Mouse (Mus musculus): Measurements from ENCODE around the gene Phf12.

Phf12 gene

DNA sequence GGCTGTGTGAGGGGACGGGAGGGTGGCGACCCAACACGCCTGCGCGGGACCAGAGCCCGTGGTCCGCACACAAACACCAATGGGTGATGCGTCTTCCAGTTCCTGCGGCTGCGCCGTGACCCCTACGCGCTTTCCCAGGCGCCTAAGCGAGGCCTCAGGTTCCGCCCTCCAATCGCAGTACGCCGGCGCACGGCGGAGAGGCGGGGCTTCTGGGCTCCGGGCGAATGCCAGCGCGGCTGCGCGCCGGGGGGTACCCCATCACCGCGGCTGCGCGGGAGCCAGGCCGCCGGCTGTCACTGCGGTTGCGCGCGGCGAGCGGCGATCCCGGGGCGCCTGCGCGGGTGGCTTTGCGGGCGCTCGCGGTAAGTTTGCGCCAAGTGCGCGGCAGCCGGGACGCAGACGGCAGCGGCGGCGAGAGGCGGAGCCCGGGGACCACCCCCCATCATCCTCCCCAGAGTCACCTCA, at the start of gene Phf12:
Gene Phf12, plus strand, starts transcription at position 314 of the 465 bp plus-strand sequence.
- DNase-seq (ENCODE audit: low spot score): peak; percentile 96

DNA sequence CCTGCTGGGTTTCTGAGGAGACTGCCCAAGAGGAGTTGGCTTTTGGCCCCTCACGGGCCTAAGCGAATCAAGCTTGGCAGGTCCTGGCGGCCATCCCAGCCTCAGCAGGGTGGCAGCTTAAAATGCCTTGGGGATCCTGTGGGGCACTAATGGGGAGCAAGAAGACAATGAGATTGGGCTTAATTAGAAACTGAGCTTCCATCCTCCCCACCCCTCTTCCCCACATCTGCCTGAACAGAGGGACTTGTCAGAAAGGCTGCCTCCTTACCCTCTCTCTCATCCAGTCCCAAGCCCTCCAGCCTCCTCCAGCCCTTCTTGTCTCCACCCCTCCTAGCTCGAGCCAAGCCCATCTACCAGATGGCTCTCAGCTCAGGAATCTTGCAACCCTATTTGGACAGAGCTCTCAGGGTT, 48.4 kb upstream of the Phf12 start:
- no peak for DNase-seq (ENCODE audit: low spot score)

DNA sequence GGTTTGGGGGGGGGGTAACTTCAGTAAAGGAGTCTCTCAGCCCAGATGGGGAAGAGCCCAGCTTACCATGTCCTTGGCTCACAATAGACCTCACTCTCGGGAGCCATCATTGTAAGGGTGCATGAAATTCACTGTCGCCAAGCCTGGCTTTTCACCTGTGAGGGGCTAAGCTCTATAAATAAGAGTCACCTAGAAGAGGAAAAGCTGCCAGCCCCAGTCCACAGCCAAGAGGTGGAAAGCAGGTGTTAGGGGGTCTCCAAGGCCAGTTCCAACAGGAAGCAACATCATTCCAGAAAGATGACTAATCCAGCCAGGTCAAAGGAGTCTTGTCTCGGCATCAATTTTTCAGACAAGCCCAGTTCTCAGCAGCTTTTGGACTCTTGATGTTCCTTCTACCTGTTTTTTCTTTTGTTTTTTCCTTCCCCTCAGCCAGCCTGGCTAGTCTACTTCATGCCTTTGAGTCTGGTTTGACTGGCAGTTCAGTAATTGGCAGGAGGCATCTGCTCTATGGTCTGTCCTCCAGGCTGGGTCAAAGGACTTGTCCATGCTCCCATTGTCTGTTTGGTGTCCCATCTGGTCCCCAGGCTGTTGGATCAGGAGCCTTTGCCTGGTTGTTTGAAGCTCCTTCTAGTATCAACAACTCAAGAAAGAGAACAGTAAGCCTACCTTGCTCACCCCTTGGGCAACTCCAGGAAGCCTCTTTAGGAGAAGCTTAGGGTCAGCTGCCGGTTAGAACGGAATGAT, 47.8 kb upstream of the Phf12 start:
- no peak for DNase-seq (ENCODE audit: low spot score)

DNA sequence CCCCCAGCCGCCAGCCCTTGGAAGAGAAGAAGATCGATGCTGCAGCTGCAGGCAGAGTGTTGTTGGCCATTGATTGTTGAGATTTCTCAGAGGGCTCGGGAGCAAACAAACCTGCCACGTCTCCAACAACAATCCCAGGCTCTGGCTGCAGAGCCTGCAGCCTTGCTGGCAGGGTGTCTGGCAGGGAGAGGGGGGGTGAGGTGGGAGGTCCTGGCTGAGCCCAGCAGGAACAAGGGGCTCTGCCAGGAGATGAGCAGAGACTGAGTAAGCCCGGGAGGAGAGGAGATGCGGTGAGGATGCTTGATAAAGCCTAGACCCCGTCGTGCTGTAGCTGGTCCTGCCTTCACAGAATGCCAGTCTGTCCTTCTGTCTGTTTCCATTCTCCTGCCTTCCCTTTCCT, 45.7 kb upstream of the Phf12 start:
- DNase-seq (ENCODE audit: low spot score): no peak

DNA sequence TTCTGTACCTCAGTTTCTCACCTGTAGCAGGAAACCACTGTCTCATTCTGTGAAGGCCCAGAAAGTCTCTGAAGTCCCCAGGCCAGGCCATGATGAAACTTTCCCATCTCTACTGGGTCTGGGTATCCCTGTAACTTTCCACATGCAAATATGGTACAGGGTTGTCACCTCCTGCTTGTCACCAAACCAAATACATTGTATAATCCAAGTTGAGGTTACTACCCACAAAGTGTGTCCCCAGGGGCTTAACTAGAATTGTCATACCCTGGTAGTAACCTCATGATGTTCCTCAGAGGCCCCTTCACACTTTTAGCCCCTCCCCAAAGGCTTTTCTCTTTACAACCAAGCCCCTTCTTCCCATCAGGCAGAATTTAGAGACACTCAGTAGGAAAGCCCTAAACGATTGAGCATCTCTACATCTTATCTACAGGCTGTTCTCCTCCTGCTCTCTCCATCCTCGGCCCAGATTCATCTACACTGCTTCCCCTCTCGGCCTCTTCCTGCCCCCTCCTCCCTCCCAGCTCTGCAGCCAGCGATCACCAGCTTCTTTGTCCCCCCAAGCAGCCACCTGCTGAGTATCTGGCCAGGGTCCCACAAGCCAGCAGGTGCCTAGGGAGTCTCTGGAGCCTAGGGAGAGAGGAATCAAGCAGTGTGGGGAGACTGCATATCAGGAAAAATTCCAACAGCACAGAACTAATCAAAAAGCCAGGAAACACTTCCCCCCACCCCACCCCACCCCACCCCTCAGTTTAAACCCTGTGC, 44.7 kb upstream of the Phf12 start:
- no peak for DNase-seq (ENCODE audit: low spot score)

DNA sequence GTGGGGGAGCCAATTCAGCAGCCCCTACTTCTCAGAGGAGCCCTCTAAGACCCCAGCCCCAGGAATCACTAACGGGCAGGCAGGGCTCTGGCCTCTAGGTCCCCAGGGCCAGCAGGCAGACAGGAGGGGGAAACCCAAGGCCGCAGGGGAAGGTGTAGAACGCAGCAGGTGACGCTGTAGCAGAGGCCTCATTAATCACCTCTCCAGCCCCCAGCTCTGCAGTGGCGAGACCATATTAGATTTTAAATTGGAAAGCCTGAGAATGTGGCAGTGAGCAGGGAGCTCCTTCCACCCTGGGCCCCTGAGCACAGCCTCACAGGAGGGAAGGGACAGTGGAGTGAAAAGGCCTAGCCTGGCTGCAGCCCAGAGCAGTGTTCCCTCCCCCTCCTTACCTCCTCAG, 40.3 kb upstream of the Phf12 start:
- DNase-seq (ENCODE audit: low spot score): no peak

DNA sequence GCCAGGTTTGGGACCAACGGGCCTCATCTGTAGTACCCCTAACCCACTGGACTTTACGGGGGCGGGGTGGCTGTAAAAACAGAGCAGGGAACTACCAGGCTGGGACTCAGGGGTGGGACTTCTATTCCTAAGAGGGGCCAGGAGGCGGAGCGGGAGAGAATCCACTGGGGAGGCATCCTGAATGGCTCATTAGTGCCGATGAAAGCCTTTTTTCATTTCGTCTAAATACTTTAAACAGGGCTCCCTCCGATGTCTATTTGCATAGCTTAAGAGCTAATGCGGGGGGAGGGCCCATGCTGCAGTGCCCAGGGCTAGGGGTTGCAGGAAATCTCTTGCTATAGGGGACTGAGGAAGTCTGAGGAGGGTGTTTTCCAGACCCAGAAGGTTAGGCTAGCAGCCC, 34.7 kb upstream of the Phf12 start:
- DNase-seq (ENCODE audit: low spot score): no peak

DNA sequence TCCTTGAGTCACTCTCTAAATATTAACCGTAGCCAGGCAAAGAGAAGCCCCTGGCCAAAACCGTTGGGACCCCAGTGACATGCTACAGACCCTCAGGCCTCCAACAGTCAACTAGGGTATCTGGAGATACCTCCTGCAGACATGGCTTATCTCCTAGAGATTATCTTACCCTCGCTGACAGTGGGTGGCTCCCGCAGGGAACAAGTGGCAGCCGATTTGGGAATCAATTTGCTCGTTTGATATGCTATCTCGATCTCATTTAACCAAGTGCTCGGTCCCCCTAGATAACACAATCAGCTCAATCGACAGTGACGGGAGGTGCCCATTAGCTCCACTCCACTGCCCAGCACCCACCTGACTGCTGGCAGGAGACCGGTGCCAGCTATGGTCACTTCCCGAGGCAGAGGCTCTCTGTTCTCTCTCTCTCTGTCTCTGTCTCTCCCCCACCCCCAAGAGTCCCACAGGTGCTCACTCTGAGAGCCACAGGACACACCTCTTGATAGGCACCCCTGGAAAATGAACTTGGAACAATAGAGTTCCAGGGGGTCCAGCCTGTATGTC, 32.3 kb upstream of the Phf12 start:
- no peak for DNase-seq (ENCODE audit: low spot score)

DNA sequence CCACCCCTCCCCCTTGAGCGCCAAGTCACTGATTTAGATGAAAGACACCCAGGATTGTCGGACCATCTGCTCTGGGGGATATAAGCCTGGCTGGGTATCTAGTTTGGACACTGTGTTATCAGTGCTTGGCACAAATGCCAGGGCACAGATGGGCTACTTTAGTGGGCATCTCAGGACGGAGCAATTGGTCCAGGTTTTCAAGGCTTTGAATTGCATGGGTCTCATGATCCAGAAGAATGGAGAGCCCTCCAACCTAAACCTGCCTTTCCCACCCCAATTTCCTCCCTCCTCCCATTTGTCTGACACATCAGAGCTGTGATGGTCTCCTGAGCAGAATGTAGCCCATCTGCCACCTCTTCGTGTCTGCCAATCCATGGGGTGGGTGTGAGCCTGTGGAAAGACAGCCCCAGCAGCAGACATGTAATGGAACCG, 31.7 kb upstream of the Phf12 start:
- no peak for DNase-seq (ENCODE audit: low spot score)

DNA sequence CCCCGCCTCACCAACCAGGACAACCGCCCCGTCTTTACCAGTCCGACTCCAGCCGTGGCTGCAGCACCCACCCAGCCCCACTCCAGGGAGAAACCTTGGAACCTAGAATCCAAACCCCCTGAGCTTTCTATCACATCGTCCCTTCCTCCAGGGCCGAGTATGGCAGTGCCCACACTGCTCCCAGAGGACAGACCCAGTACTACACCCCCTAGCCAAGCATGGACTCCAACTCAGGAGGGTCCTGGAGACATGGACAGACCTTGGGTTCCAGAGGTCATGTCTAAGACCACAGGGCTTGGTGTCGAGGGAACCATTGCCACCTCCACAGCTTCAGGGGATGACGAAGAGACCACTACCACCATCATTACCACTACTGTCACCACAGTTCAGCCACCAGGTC, 28.9 kb upstream of the Phf12 start:
- DNase-seq (ENCODE audit: low spot score): no peak

DNA sequence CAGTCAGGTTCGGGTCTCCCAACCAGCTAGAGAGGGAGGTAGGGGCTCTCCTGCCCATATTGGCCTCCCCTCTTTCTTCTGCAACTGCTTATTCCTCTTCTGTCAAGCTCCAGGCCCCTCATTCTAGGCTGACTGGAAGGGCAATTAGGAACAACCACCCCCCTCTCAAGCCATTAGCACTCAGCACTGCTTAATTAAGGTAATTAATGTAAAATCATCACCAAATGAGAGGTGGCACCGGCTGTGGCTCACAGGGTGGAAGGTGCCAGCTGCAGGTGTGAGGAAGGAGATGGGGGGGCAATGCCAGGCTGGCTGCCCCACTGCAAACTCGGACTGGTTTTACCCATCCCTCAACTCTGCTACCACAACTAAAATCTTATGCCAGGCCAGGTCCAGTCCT, 26.1 kb upstream of the Phf12 start:
- DNase-seq (ENCODE audit: low spot score): no peak

DNA sequence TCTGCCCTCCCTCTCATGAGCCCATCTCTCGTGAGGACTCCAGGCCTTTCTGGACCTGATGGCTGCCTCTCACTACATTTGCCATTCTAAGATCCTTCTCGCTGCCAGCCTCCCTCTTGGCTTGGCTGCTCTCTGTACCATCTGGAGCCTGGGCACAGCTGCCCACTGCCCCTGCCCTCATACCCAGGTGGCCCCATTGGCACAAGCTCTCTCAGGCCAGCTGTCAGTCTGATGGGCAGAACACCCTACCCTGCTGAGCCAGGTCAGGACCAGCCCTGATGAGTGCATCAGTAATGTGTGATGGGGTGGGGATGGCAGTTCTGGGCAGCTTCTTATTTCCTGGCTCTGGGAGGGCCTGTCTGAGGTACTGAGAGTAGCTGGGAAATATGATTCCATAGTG, 24.3 kb upstream of the Phf12 start:
- no peak for DNase-seq (ENCODE audit: low spot score)

DNA sequence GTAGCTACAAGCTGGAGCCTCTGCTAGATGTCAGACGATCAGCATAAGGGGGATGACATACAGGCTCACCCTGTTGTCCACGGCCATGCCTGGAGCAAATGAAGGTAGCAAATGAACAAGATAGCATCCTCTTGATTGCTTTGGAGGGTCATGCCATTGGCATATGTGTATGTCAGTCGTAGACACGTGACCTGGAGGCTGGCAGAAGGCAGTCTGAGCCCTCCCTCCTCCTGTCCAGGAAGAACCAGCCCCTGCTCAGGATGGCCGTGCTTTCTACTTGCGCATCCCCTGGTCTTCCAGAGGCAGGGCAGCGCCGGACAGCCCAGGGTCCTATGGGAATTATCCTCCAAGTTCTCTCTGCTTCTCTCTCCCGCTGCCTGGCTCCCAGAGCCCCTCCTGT, 23.6 kb upstream of the Phf12 start:
- DNase-seq (ENCODE audit: low spot score): no peak

DNA sequence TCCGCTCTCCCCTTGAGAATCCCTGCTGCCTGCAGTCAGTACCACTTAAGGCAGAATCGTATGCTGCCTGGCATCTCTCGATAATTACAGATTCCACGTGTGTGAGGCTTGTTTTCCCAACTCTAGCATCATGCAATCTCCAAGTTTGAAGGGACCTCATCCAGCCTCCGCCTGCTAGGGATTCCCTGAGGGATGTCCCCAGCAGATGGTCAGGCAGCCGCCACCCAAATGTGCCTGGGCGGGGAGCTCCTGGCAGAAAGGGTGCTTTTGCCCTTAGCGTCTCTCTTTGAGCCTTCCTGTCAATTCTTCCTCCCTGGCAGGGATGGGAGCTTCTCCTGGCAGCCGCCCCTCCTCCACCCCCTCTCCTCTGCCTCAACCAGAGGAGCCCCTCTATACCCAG, 22.4 kb upstream of the Phf12 start:
- DNase-seq (ENCODE audit: low spot score): no peak

DNA sequence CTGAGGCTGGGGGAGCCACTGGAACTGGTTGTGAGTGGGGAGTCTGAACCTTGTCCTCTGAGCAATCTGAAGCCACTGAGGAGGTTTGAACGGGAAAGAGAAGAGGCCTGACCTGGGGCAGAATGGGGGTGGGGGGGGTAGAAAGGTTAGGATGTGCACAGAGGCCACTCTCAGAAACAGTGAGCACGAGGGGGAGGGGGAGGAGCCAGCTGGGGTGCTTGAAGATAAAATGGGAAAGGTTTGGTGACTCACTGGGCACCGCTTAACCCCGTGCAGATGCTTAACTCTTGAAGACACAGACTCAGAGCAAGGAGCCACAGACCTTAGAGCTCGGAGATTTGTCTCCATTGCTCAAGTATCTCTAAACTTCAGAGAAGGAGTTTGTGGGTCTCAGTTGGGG, 21.7 kb upstream of the Phf12 start:
- no peak for DNase-seq (ENCODE audit: low spot score)

DNA sequence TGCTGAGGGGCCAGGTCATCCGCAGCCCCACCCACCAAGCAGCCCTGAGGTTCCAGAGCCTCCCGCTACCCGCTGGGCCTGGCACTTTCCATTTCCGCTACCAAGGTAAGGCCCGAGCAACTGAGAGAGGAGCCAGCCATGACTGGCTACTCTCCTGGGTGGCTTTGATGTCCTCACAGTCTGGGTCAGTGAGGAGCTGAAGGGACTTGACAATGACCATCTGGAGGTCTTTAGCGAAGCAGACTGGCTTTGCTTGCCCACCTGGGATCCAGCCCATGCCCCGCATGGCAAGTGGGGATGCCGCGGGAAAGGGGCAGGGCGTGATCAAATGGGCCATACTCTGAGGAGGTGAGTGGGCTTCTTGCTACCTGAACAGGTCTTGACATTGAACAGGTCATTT, 19.6 kb upstream of the Phf12 start:
- no peak for DNase-seq (ENCODE audit: low spot score)

DNA sequence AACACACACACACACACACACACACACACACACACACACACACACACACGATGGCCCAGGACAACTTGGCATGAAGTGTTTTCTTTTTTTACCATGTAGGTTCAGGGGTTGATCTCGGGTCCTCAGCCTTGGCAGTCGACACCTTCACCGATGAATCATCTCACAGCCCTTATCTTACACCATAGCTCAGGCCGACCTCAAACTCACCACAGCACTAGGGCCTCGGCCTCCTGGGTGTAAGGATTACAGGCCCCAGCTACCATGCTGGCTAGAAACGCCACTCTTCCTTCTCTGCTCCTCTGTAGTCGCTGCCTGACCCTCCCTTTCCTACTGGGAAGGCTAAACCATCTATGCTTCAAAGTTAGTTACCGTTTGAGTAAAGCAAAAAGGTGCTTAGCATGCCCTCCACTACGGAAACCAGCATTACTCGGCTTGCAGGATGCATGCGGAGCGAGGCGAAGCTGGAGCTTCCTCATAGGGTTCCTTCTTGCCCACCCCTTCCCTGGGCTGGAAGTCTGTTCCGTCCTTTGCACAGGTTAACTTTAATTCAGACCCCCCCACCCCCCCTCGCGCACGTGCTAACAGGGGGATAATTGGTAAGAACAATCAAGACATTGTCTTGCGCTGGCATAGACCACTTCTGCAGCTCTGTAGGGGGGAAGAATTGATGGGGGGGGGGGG, 18.0 kb upstream of the Phf12 start:
- DNase-seq (ENCODE audit: low spot score): no peak

DNA sequence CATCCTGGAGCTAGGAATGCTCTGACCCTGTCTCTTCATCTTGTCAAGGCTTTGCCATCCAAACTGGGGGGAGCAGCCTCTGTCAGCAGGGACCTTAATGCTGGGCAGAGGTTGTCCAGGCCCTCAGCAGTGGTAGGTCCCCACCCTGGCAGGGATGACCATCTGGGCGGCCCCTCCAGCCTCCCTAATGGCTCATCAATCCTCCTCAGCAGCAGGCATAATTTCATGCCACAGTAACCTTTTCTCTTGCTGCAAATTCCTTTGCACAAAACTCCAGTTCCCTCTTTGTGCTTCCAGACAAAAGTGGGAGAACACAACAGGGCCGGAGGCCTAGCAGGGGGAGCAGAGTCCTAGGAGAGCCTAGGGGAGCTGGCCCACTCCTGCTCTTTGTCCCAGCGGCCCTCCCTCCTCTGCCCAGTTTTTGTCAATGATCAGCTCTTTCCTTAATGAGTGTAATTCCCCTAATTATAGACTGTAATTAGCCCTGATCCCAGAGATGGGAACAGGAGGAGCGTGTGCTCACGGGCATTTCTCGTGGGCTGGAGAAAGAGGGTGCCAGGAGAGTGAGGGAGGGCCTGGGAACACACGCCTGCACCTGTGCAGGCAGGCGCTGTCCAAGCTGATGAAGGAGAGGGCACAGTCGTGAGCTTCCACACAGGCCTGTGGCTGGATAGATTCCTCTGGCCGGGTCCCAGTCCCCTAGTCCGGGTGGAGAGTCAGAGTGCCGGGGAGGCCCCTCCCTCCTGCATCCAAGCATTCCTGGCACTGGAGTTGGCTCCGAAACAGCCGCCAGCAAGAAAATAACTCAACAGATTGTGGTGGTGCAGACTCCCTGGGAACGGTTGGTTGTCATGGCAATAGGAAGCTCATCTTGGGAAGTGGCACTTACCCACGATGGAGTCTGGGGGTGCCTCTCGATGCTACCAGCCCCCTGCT, 17.2 kb upstream of the Phf12 start:
- no peak for DNase-seq (ENCODE audit: low spot score)

DNA sequence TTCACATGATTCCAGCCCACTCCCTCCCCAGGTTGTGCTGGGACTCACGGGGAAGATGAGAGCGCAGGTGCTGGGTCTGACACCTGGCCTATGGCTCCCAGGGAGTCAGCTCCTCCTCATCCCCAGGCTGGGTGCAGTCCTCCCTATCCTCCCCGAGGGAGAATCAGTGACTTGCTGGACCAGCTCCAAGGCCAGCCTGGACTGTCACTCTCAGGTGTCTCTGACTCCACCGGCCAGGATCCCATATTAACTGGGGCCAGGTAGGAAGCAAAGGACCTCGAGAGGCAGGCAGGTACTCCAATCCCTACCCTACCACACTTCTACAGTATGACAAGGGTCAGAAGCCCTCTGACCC, 16.5 kb upstream of the Phf12 start:
- DNase-seq (ENCODE audit: low spot score): no peak

DNA sequence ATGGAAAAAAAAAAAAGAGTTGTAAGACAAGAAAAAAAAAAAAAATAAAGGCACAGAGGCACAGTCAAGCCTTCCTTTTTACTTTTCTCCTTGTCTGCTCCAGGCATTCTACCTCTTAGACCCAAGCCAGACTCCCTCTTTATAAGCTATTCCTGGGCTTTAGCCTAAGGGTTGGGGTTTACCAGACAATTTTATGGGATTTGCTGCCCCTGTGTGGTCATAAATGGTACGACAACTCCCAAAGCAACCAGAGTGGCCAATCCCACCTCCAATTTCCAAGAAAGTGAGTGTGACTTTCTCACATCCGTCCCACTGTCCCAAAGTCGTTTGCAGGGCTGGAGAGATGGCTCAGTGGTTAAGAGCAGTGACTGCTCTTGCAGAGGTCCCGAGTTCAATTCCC, 15.4 kb upstream of the Phf12 start:
- DNase-seq (ENCODE audit: low spot score): no peak

DNA sequence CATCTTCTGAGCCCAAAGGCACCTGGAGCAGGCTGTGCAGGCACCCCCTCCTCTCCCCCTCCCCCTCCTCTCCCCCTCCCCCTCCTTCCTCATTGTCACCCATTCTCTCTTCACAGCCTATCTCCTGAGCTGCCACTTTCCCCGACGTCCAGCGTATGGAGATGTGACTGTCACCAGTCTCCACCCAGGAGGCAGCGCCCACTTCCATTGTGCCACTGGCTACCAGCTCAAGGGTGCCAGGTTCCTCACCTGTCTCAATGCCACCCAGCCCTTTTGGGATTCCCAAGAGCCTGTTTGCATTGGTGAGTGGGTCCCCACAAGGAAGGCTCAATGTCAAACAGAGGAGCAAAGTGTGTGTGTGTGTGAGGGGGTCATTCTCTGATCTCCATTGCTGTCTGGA, 13.8 kb upstream of the Phf12 start:
- no peak for DNase-seq (ENCODE audit: low spot score)

DNA sequence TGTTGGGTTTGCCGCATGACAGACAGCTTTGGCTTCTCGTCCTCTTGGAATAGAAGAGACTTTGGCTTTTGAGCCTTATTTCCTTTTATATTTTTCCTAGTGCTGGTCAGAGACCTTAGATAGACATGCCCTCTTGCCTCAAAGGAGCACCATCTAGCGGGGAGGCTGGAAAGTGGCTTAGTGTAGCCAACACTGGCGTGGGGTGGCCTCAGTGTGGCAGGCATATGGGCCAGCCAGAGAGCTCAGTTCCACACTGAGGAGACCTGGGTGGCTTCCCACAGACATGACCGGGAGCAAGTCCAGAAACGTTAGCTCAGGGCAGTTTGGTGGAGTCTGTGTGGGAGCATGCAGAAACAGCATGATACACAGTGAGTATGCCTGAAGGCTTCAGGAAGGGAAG, 11.8 kb upstream of the Phf12 start:
- no peak for DNase-seq (ENCODE audit: low spot score)

Measured in urinary bladder, postnatal 10 days (tissue).